10 mouse cellular contexts compared by ENCODE assay signal in genomic region chr15:88036146-88037000, GRCm38 (mm10).
DNase-seq lines count a peak whose midpoint lies in the region; ATAC-seq and TF ChIP-seq lines count a peak whose summit lies in the region.
"Had no signal": no experiment of that assay in that cellular context is flagged by ENCODE, and none has a peak within 500 bp of the region (broad histone marks: within the 10 kb centered on the region; RNA-seq: fewer than 3 reads in every experiment).

No protein-coding gene starts in this region.

- WGBS in hindbrain, embryonic 15.5 days: 36% methylated on average over 22 of the region's 22 CpGs
- WGBS in midbrain, embryonic 15.5 days: 56% methylated on average over 22 of the region's 22 CpGs

- peaks cover 15% of the 10 kb centered on the region for H3K4me1 ChIP-seq in hindbrain, embryonic 15.5 days (replicated peaks)
- H3K4me1 ChIP-seq in midbrain, embryonic 15.5 days: peaks cover 9% of the 10 kb centered on the region
- H3K4me1 ChIP-seq: liver, embryonic 13.5 days had no signal

- H3K27me3 ChIP-seq in hindbrain, embryonic 15.5 days: no peaks in the 10 kb centered on the region
- no peaks in the 10 kb centered on the region for H3K27me3 ChIP-seq in midbrain, embryonic 15.5 days (replicated peaks)
- H3K27me3 ChIP-seq: liver, embryonic 13.5 days had no signal

- DNase-seq in kidney, postnatal 10 days: peak; percentile 65
- DNase-seq in kidney, adult 8-10 months: no peak
- DNase-seq in embryo, embryonic 9.5 days (ENCODE audit: extremely low spot score): peak; percentile 19
- no peak for DNase-seq in spleen, adult 18-20 months
- no peak for DNase-seq in testis, postnatal 14 days (ENCODE audit: low spot score)
- DNase-seq in gastrocnemius, adult 2 months: no peak
- DNase-seq: adrenal gland, postnatal 10 days; liver, embryonic 13.5 days had no signal

- no peaks in the 10 kb centered on the region for H3K9me3 ChIP-seq in hindbrain, embryonic 15.5 days
- H3K9me3 ChIP-seq in midbrain, embryonic 15.5 days: no peaks in the 10 kb centered on the region
- H3K9me3 ChIP-seq: liver, embryonic 13.5 days had no signal

- no peak overlapping the region for H3K4me3 ChIP-seq in hindbrain, embryonic 15.5 days
- H3K4me3 ChIP-seq in midbrain, embryonic 15.5 days: no peak overlapping the region
- H3K4me3 ChIP-seq in gastrocnemius, adult 2 months: no peak overlapping the region
- H3K4me3 ChIP-seq: liver, embryonic 13.5 days had no signal

- H3K27ac ChIP-seq in hindbrain, embryonic 15.5 days (replicated peaks): peak overlapping the region; percentile 16; the same call in 1 of the 2 replicates
- H3K27ac ChIP-seq in midbrain, embryonic 15.5 days: peak overlapping the region; percentile 2; the same call in 1 of the 2 replicates
- no peak overlapping the region for H3K27ac ChIP-seq in gastrocnemius, adult 2 months
- H3K27ac ChIP-seq: liver, embryonic 13.5 days had no signal

- intact Hi-C loops in gastrocnemius, adult 2 months (cut with DNase I): no loop called here

- peak overlapping the region; percentile 5; the same call in 1 of the 2 replicates for H3K4me2 ChIP-seq in hindbrain, embryonic 15.5 days
- H3K4me2 ChIP-seq in midbrain, embryonic 15.5 days: no peak overlapping the region
- H3K4me2 ChIP-seq: liver, embryonic 13.5 days had no signal

- peak; percentile 87 for ATAC-seq in hindbrain, embryonic 15.5 days (ENCODE audit: low FRiP score, low read depth)
- no peak for ATAC-seq in midbrain, embryonic 15.5 days (replicated peaks)

- H3K36me3 ChIP-seq in hindbrain, embryonic 15.5 days: no peaks in the 10 kb centered on the region
- no peaks in the 10 kb centered on the region for H3K36me3 ChIP-seq in midbrain, embryonic 15.5 days (replicated peaks)
- H3K36me3 ChIP-seq: liver, embryonic 13.5 days had no signal

- TF ChIP-seq CTCF in gastrocnemius, adult 2 months (IDR thresholded peaks at IDR 0.05): no peak

- H3K9ac ChIP-seq in hindbrain, embryonic 15.5 days: no peak overlapping the region
- no peak overlapping the region for H3K9ac ChIP-seq in midbrain, embryonic 15.5 days
- H3K9ac ChIP-seq: liver, embryonic 13.5 days had no signal

Comparison
In these comparisons a context has a peak if more than half of its experiments do, and no peak if none do; other contexts are left out.
1. DNase-seq: peak in kidney, postnatal 10 days (single experiment) and embryo, embryonic 9.5 days (single experiment); none in kidney, adult 8-10 months (0 of 2), spleen, adult 18-20 months (0 of 2), testis, postnatal 14 days (single experiment) and gastrocnemius, adult 2 months (single experiment).